Mouse (Mus musculus) cerebellum, adult 2 months (tissue): ENCODE measurements around the gene Tlr9. TPM values are rescaled to one million over a fixed set of nuclear protein-coding genes. Genes with fewer than 3 reads are reported as not detected.
A peak's percentile ranks its signal among the peaks of the same experiment; 100 is the strongest.

Source experiments
- DNase-seq, 2 experiments: peaks; one replicate each; pipeline ENCODE4 v3.0.0; 2021
- H3K27ac ChIP-seq: fragments of 200-500 bp; 2 replicates; pipeline ENCODE4 v1.5.1; 2012; ENCODE audit warnings: low read length, control low read depth, inconsistent platforms; ENCODE audit not compliant: insufficient read depth
- H3K27me3 ChIP-seq: fragments of 200-500 bp; 2 replicates; pipeline ENCODE4 v1.6.1; 2012; ENCODE audit warnings: inconsistent platforms, mild to moderate bottlenecking, low read length, moderate library complexity; ENCODE audit not compliant: control insufficient read depth, insufficient read depth
- H3K4me1 ChIP-seq: fragments of 200-500 bp; 2 replicates; pipeline ENCODE4 v1.6.1; 2011; ENCODE audit warnings: low read length; ENCODE audit not compliant: control insufficient read depth, insufficient read depth
- H3K4me3 ChIP-seq: fragments of 200-500 bp; replicated peaks from 2 replicates; pipeline ENCODE3; 2011; ENCODE audit warnings: mild to moderate bottlenecking, low read depth, low read length, control low read depth; ENCODE audit not compliant: insufficient read depth
- CTCF ChIP-seq: fragments of 200-500 bp; IDR thresholded peaks from 2 replicates; pipeline ENCODE4 v1.5.1; 2011; ENCODE audit warnings: low read depth, mild to moderate bottlenecking, control low read depth, low read length, moderate library complexity, borderline replicate concordance; ENCODE audit not compliant: insufficient read depth
- POLR2A ChIP-seq: fragments of 200-500 bp; IDR thresholded peaks from 2 replicates; pipeline ENCODE4 v1.6.1; 2011; ENCODE audit warnings: low read length, control low read depth, borderline replicate concordance; ENCODE audit not compliant: insufficient read depth
- WGBS: fragments of 180-500 bp; shearing (Covaris S2); methylation state at CpG from one replicate; pipeline ENCODE4 v1.1.7; 2018; 5-methylcytosine and 5-hydroxymethylcytosine counted together
- polyA plus RNA-seq: library from polyadenylated mRNA; depleted of rRNA; stranded (reverse); fragments of >200 nt; gene quantifications from 2 replicates; pipeline ENCODE4 v1.2.3, GENCODE M21; 2012

The Tlr9 gene
- polyA plus RNA-seq, 1 experiment, result 0.31 TPM

DNA sequence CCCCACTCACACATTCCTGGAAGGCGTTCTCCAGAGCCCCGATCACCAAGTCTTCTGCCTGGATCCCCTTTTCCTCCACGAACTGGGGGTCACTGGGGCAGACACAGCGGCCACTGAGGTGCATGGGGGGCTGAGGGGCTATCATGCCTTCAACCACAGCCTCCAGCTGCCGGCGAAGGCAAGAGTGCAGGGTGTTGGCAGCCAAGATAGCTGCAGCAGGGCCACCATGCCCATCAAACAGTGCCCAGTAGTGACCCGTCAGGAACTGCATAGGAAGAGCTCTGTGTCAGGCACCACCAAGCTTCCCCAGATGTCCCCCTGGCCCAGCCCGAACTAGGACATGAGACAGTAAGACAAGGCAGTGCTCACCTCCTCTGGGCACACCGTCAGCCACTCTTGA, 24.7 kb upstream of the Tlr9 start:
- Histone ChIP-seq H3K27me3 (no peaks in the 10 kb centered on the region), H3K27ac (no peak overlapping the region), H3K4me3 (no peak overlapping the region), H3K4me1 (peaks cover 32% of the 10 kb centered on the region)
- no peak for TF ChIP-seq CTCF
- no peak for TF ChIP-seq POLR2A
- 93% methylated on average over 9 of the region's 9 CpGs for WGBS
- no peak for DNase-seq

DNA sequence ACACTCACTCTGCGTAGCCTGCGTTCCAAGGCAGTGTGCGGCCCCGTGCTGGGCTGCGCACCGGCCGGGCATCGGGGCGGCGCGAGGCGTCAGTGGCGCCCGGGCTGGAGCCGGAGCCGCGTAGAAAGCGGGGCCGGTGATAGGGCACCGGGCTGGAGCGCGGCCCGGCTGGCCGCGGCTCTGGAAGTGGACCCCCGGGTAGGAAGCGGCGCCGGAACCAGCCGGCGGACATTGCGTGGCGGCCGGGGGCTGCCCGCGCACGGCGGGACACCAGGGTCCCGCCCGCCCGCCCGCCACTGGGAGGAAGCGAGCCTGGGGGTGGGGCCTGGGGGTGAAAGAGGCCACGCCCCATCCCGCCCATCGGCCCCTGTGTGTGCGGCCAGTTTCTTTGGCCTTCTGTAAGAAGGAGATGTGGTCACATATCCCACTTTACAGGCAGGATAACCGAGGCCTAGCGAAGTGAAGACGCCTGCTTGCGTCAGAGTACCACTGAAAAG, 23.4 kb upstream of the Tlr9 start:
- peak; percentile 48 to 60 for DNase-seq
- peaks cover 31% of the 10 kb centered on the region for H3K4me1 ChIP-seq
- TF ChIP-seq POLR2A (0 out of 2 replicates have a peak, but pooled peaks have one; percentile 19), CTCF (no peak)
- peak overlapping the region; percentile 48 for H3K27ac ChIP-seq
- H3K4me3 ChIP-seq, result peak overlapping the region; percentile 87
- H3K27me3 ChIP-seq, result no peaks in the 10 kb centered on the region
- 2% methylated on average over 51 of the region's 51 CpGs for WGBS

DNA sequence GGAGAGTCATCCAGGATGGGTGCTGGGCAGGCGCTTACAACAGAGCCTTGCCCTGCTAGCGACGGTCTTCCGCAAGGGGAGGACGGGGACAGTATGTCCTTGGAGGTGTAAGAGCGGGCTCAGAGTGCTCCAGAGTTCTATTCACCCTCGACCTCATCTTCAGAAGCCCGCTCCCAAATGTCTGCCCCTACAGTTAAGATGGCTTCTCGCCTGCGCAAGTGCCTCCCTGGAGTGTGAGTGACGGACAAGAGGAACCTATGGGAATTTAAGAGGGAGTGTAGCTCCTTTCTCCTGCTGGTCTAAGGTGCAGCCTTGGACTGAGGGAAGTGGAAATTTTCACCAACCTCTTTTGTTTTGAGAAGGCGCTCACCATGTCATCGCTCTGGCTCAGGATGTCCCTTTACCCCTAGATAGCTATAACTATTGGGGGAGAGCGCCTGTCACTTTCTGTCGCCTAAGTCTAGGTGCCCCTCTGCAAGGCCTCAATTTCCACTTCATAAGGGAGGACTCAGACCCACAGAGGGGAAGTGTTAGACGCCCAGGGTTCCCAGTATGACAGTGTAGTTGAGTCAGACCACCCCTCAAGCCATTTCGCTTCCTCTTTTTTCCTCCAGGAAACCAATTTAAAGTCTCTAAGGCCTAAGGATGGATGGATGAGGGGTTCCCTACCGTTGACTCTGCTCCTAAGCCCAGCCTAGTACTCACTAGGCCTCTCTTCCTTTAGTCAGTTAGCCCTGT, 22.7 kb upstream of the Tlr9 start, which contains the start of gene Ppm1m:
TSS of gene Ppm1m (minus strand) at position 212 of the 738 bp plus-strand sequence.
- TF ChIP-seq POLR2A, result no peak
- TF ChIP-seq CTCF, result no peak
- Histone ChIP-seq H3K4me3 (peak within 1 kb of the TSS; percentile 87), H3K27ac (peak within 1 kb of the TSS; percentile 48), H3K4me1 (peaks cover 33% of the 10 kb centered on the region), H3K27me3 (no peaks in the 10 kb centered on the region)
- no peak for DNase-seq
- WGBS, result 74% methylated on average over 18 of the region's 18 CpGs

DNA sequence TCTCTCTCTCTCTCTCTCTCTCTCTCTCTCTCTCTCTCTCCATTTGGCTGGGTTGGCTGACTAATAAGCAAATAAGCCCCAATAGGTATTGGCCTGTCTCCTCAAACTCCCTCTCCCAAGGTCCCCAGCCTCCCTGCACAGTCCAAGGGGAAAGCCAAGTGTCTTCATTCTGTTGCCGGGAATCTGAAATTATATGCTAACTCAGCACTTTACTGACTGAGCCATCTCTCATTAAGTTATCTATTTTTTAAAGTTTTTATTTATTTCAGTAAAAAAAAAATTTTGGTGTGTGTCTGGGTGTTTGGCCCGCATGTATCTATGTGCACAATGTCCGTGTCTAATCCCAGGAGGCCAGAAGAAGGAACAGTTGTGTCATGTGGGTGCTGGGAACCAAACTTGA, 20.5 kb upstream of the Tlr9 start:
- Histone ChIP-seq H3K27ac (peak overlapping the region; percentile 90; the same call in 1 of the 2 replicates), H3K27me3 (no peaks in the 10 kb centered on the region), H3K4me3 (peak overlapping the region; percentile 71), H3K4me1 (peaks cover 35% of the 10 kb centered on the region)
- TF ChIP-seq POLR2A, result no peak
- TF ChIP-seq CTCF, result no peak
- 82% methylated on average over 3 of the region's 3 CpGs for WGBS
- DNase-seq, result peak in 1 of 2 experiments; percentile 12

DNA sequence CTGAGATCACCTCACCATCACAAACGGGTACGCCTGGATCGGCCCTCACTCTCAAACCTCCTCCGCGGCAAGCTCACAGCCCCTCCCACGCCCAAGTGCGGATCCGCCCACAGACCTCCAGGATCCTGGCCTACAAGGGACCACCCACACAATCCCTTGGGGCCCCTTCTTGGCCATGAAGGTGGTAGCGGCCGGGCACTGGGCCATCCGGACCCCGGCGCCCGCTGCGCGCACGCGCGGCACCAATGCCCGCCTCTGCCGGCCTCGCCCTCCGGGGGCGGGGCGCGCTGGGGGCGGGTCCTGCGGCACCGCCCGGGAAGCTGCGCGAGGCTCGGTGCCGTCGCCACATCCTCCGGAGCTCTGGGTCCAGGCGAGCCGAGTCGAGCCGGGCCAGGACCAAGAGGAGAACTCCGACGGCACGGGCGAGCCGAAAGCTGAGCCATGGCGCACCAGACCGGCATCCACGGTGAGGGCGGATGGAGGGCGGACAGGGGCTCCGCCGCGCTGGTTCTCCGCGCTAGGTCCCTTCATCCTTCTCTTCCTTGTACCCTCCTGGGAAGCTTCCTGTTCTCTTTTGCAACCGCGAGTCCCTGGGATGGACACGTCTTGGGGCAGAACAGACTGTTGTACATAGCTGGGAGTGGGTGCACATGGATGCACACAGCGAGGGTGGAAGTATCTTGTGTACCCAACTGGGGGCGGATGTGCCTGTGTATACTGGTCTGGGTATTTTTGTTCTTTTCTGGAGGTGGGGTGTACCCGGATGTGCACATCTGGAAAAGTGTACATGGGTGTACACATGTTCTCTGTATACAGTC, 19.4 kb upstream of the Tlr9 start, which contains the start of gene Twf2:
TSS of gene Twf2 (plus strand) at position 290 of the 818 bp plus-strand sequence.
- Histone ChIP-seq H3K4me3 (peak within 1 kb of the TSS; percentile 71), H3K27ac (peak within 1 kb of the TSS; percentile 90), H3K4me1 (peaks cover 37% of the 10 kb centered on the region), H3K27me3 (no peaks in the 10 kb centered on the region)
- WGBS, result 1% methylated on average over 58 of the region's 61 CpGs
- peak; percentile 73 for TF ChIP-seq POLR2A
- TF ChIP-seq CTCF, result no peak
- DNase-seq, result peak; percentile 90 to 92

DNA sequence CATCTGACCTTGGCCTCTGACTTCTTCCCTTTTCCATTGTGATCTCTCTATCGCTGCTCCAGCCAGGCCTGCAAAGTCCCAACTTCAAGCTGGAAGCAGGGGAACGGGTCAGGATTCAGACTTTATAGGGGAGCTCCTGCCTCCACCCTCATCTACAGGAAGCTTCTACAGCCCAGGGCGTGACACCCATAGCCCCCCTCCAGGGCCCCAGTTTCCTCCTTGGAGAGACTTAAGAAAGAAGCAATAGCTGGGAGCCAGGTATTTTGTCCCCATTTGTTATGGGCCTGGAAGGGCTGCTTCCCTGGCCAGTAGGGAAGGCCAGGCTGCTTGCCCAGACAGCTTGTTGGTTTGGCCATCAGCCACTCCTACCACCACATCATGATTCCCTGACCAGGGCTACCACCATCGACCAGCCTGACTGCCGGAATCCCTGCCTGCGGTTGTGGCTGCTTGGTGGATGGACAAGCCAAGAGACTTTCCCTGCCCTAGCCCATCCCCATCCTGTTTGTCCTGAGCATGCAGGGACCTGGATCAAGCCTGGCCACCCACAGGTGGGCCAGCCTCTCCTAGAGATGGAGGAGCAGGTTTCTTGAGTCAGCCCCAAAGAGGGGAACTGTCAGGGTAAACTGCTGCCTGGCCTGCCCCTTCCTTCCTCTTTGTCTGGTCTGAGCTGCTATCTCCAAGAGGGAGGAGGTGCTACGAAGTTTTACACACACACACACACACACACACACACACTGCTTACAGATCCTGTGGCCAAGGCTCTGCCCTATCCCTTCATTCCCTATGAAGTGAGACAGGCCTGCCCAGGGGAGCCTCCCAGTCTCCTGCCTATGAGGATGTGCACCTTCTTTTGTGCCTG, 18.2 kb upstream of the Tlr9 start:
- H3K4me3 ChIP-seq, result peak overlapping the region; percentile 71
- DNase-seq, result peak; percentile 79 to 85
- H3K27ac ChIP-seq, result peak overlapping the region; percentile 79
- no peaks in the 10 kb centered on the region for H3K27me3 ChIP-seq
- H3K4me1 ChIP-seq, result peaks cover 37% of the 10 kb centered on the region
- 12% methylated on average over 7 of the region's 7 CpGs for WGBS
- TF ChIP-seq CTCF (no peak), POLR2A (no peak)

DNA sequence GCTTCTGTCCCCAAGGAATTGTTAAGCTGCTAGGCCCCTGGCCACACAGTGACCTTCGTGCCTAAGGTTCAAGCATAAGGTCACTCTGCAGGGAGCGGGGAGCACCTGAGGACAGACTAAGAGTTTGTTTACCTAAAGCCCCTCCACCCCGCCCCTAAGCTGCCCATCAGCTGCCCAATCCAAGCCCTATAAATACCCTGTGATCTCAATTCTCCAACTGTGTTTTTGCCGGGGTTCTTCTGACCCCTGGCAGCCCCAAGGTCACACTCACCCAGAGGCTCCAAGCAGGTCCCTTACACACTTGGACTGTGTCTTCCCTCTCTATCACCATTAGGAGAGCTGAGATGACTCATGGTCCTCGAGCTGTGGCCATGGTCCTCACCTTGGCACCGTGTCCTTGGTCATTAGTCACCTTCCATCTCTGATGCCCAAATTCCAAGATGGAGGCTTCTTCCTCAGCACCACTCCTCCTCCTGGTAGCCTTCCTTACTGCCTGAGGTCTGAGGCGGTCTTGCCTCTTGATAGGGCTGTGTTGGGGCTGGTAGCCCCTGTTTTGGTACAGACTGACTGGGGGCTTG, 16.6 kb upstream of the Tlr9 start:
- Histone ChIP-seq H3K27ac (no peak overlapping the region), H3K27me3 (no peaks in the 10 kb centered on the region), H3K4me3 (no peak overlapping the region), H3K4me1 (peaks cover 39% of the 10 kb centered on the region)
- DNase-seq, result peak; percentile 33 to 68
- 59% methylated on average over 7 of the region's 7 CpGs for WGBS
- TF ChIP-seq POLR2A (no peak), CTCF (no peak)
